ENCODE assay signal across 18 mouse cellular contexts in genomic region chr2:145803822-145804342, GRCm38 (mm10).
"Had no signal": no experiment of that assay in that cellular context is flagged by ENCODE, and none has a peak within 500 bp of the region (broad histone marks: within the 10 kb centered on the region; RNA-seq: fewer than 3 reads in every experiment).

No protein-coding gene starts in this region.

- H3K27ac ChIP-seq: kidney, embryonic 15.5 days; layer of hippocampus, adult 2 months; limb, embryonic 12.5 days; limb, embryonic 15.5 days; liver, embryonic 14.5 days; lung, embryonic 15.5 days; midbrain, embryonic 13.5 days had no signal

- H3K9me3 ChIP-seq: limb, embryonic 15.5 days; lung, embryonic 15.5 days had no signal

- H3K4me1 ChIP-seq: kidney, embryonic 15.5 days; limb, embryonic 12.5 days; lung, embryonic 15.5 days; midbrain, embryonic 13.5 days had no signal

- H3K36me3 ChIP-seq: lung, embryonic 15.5 days; midbrain, embryonic 13.5 days had no signal

- H3K9ac ChIP-seq: kidney, embryonic 15.5 days; limb, embryonic 12.5 days; limb, embryonic 15.5 days; liver, embryonic 14.5 days; liver, postnatal 0 days; lung, embryonic 15.5 days; midbrain, embryonic 13.5 days had no signal

- H3K4me2 ChIP-seq: kidney, embryonic 15.5 days; limb, embryonic 12.5 days; limb, embryonic 15.5 days; liver, embryonic 11.5 days; lung, embryonic 15.5 days; midbrain, embryonic 13.5 days had no signal

- H3K4me3 ChIP-seq: kidney, embryonic 15.5 days; layer of hippocampus, adult 2 months; limb, embryonic 12.5 days; limb, embryonic 15.5 days; lung, embryonic 15.5 days; midbrain, embryonic 13.5 days had no signal

- ATAC-seq: liver, postnatal 0 days; midbrain, embryonic 13.5 days; midbrain, embryonic 16.5 days had no signal

- DNase-seq: kidney, adult 18-20 months; kidney, postnatal 25 days; layer of hippocampus, adult 9-11 months; liver, postnatal 0 days; lung, postnatal 10 days; lung, postnatal 4 days; right cerebral cortex, postnatal 4 days; thymus, adult 18-20 months; thymus, postnatal 36 days had no signal

- H3K27me3 ChIP-seq: kidney, embryonic 15.5 days; limb, embryonic 12.5 days; limb, embryonic 15.5 days; lung, embryonic 15.5 days; midbrain, embryonic 13.5 days had no signal
